Mouse (Mus musculus) adrenal gland, postnatal 14 days (tissue): Measurements from ENCODE around the gene Krt42. TPM values are rescaled to one million over a fixed set of nuclear protein-coding genes. Genes with fewer than 3 reads are reported as not detected.
A peak's percentile ranks its signal among the peaks of the same experiment; 100 is the strongest.
"Not testable (repeated sequence)": the region's sequence is repeated elsewhere in the genome, so short reads cannot be mapped to it uniquely, and the experiment has no call there.

ENCODE experiments used
- DNase-seq: peaks from one replicate; pipeline ENCODE4 v3.0.0; 2021; ENCODE audit warnings: mixed read lengths
- long read RNA-seq, 2 experiments: library from polyadenylated mRNA; stranded (forward); transcript quantifications; one replicate each; pipeline ENCODE4 v2.0.0; 2021
- total RNA-seq: library from RNA; stranded (reverse); gene quantifications from 2 replicates; pipeline ENCODE4 v1.2.3, GENCODE M21; 2021

Krt42 gene
- not detected in 2 replicates for total RNA-seq
- long read RNA-seq, experiment 1: 0 reads
- long read RNA-seq, experiment 2: 0 reads

DNA sequence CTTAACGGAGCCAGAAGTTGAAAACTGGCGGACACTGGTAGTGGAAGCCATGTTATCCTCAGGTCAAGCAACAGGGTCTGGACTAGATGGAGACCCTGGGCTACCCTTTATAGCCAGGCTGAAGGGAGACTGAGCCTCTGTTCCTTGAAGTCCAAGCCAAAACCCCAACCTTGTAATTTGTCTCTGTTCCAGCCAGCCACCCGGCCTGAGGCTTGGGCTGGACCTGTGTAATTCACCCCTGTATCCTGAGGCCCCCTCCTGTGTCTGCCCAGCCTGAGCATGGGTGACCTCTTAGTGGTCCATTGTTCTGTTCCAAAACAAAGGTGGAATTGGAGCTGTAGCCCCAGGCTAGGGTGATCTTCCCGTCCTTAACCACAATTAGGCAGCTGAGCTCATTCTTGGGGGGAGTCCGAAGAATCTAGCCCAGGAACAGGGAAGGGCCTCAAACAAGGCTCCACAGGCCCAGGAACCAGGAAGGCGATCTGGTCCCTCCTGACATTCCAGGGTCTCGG is at the start of gene Krt42:
Gene Krt42, minus strand, starts transcription at position 51 of the 512 bp plus-strand sequence.
- no peak for DNase-seq

DNA sequence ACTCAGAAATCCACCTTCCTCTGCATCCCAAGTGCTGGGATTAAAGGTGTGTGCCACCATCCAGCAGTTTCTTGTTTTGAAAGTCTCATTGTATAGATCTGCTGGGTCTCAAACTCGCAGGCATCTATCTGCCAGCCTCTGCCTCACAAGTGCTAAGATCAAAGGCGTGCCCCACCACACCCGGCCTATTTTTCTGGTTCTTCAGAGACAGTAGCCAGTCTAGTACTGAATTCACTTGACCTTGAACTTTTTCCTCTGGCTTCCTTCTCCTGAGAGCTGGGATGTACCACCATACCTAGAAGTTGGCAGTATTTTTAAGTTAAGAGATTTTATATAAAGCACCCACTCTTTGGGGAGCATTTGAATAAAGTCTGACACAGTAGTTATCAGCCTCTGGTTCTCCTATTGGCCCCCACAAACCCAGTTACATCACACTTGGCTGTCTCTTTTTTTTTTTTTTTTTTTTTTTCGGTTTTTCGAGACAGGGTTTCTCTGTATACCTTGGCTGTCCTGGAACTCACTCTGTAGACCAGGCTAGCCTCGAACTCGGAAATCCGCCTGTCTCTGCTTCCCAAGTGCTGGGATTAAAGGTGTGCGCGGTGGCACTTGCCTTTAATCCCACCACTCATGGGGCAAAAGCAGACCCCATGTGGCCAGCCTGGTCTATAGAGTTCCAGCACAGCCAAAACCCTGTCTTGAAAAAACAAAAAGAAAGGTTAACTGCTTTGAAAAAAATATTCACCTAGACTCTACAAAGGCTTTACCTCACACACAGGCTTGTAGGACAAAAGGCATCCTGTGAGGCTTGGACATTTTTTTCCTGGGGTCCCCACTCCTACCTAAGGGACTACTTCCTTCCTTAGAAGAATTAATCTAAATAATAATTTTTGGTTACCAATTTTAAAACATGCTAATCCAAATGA is 49.1 kb upstream of the Krt42 start:
- DNase-seq: no peak

DNA sequence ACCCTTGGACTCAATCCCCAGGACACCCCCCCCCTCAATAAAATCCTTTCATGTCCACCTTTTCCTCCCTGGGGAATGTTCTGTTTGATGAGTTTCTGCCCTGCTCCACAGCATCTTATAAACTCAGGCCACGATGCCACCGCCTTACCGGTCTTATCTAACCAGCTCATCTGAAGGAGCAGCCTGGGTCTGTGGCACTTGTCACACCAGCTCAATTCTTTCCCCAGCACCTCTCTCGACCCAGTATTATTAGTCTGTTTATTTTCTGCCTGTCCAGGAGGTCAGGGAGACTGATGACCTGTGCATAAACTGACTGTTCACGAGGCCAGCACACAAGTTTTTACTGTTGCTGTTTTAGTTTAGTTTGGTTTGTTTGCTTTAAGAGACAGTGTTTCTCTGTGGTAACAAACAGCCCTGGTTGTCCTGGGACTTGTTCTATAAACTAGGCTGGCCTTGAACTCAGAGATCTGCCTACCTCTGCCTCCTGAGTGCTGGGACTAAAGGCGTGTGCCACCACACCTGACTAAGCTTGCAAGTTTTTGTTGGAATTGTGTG is 48.2 kb upstream of the Krt42 start:
- DNase-seq: no peak

DNA sequence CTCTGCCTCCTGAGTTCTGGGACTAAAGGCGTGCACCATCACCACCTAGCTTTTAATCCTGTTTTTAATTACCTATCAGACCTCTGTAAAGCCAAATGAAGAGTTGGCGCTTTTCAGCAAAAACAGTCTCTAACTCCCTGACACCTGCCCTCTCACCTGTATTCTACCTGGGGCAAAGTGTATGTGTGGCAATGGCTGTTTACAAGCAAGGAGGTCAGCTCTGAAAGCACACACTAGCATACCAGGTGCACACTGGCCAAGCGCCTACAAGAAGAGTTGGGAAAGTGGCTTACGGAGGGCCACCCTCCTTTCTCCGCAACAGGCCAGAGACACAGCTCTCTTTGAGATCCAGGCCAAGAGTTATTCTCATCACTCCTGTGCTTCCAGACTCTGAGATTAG is 45.8 kb upstream of the Krt42 start:
- no peak for DNase-seq

DNA sequence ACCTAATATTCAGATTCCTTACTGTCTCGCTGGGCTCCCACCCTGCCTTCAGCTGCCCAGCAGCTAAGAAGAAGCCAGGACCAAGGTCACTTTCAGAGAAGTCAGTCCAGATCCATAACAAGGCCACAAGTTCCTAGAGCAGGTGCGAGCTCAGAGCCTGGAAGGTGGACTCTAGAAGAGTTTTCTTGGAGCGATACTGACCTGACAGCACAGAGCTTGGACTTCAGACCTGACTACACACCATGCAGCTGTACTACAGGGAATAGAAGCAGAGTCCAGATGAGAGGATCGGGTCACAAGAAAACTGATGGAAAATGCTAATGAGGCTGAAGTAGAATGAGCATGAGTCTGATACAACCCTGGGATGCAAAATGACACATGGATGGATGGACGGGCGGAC is 43.8 kb upstream of the Krt42 start:
- DNase-seq: no peak

DNA sequence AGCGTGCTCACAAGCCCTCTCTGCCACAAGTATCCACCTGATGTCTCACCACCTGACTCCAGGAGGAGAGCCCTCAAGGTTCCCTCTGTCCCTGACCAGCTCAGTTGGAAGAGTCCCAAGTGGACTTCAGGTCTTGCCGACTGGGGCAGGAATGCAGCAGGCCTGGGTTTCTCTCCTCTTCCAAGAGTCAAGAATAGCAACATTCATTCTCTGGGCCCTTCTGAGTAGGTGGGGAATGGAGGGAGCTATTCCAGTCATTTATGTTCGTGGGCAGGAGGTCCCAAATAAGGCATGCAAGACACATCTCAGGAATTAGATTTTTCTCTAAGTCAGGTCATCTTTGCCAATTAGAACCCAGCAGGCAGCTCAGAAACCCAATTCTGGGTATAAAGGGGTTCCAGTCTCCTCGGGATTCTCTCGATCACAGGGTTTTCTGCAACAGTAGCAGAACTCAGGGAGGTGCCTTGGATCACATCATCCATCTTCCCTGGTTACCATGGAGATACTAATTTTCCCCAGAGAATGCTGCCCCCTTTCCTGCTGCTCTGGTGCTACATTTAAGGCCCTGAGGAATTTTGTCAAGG is 42.5 kb upstream of the Krt42 start:
- peak; percentile 38 for DNase-seq

DNA sequence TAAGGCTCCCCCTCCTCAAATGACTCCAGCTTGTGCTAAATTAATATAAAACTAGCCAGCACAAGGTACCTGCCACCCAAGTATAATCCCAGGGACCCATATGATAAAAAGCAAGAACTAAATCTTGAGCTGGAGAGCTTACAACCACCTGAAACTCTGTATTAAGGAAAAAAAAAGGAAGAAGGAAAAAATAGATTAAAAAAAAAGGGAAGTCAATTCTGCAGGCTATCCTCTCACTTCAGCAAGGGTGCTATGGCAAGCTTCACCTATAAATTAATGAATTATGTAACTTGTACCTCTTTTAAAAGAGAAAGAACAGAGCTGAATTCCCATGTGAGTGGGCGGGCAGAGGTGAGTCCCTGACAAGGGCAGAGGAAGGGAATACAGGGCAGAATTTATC is 42.0 kb upstream of the Krt42 start:
- no peak for DNase-seq

DNA sequence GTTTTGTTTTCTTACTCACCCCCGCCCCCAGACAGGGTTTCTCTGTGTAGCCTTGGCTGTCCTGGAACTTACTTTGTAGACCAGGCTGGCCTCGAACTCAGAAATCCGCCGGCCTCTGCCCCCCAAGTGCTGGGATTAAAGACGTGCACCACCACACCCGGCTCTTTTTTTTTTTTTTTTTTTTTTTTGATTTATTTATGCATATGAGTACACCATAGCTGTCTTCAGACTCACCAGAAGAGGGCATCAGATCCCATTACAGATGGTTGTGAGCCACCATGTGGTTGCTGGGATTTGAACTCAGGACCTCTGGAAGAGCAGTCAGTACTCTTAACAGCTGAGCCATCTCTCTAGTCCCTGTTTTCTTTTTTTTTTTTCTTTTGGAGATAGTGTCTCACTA is 39.0 kb upstream of the Krt42 start:
- DNase-seq: not testable (repeated sequence)

DNA sequence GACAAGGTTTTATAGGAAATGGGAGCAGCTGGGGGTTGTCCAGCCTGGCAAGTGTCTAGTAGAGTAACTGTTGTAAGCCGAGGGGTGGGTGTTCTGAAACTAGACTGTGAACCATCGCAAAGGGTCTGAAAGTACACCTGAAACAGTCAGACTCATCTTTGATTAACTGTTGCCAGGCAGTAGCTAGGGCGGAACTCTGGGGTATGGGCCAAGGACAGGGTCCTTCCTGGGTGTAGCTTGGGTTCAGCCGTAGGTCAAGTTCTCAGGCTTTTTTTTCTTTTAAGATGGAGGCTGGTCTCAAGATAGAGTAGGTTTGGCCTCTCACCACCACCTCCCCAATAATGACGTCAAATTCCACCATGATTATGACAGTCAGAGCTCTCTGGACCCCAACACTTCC is 38.2 kb upstream of the Krt42 start:
- no peak for DNase-seq

DNA sequence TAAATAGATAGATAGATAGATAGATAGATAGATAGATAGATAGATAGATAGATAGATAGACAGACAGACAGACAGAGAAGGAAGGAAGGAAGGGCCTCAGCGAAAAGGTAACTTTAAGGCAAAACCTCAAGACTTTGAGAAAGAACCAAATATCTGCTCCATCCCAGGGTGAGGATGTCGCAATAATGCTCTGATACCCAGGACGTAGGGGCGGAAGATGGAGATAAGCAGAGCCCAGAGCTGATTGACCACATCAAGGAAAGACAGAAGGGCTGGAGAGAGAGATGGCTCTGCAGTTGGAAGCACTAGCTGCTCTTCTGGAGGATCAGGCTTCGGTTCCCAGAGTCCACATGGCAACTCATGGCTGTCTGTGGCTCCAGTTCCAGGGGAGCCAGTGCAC is 31.6 kb upstream of the Krt42 start:
- DNase-seq: no peak

DNA sequence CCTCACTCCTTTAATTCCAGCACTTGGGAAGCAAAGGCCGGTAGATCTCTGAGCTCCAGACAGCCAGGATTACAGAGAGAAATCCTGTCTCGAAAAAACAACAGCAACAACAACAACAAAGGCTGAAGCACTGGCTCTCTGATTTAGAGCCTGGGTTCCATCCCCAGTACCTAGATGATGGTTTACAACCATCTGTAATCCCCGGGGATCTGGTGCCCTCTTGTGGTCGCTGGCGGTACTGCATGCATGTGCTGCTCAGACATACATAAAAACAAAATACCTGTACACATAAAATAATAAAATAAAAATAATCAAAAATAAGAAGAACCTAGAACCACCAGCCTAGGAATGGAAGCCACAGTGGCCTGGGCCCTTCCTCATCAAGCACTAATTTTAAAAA is 30.6 kb upstream of the Krt42 start:
- DNase-seq: peak; percentile 73

DNA sequence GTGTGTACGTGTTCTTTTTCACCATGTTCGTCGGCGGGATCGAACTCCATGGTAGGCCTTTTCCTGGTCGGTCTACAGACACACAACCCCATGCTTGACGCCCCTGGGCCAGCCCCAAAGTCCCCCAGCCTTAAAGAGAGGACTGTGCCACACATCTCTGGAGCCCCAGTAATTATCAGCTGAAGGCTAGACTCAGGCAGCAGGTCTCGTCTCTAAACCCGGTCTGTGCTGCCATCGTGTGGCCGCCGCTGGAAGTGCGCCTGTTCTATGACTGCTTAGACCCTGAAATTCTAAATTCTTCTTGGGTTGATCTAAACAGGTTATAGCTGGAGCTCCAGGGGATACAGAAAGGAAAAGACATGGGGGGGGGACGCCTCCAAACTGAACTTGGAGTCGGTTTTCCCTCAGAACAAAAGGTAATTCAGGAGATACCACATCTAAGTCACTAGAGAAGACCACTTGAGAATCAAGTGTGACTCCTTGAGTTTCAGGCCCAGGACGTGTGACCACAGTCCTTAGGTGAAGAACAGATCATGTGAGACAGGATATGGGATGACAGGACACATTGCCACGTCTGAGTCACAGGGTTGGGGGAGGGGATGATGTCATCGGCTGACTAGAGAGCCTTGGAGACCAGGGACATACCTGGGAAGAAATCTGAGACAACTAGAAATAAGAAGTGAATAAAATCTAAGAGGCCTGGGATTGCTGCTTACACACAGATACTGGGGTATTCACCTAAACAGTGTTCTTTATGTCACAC is 28.8 kb upstream of the Krt42 start:
- DNase-seq: peak; percentile 86

DNA sequence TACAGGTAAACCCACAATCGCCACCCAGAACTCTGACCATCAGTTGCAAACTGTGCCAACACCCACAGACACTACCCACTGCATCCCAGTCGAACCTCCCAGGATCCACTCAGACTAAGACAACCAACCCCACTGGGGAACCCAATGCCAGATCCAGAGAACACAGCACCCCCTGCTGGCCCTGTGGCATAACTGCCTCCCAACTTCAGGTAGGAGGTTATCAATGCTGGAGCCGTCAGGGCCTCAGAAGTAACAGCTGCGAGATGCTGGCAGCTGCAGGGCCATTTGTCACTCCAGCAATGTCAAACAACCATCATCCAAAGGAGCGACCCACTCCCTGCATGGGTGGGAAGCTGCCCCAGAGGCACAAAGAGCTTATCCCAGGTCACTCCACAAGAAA is 28.1 kb upstream of the Krt42 start:
- DNase-seq: peak; percentile 48

DNA sequence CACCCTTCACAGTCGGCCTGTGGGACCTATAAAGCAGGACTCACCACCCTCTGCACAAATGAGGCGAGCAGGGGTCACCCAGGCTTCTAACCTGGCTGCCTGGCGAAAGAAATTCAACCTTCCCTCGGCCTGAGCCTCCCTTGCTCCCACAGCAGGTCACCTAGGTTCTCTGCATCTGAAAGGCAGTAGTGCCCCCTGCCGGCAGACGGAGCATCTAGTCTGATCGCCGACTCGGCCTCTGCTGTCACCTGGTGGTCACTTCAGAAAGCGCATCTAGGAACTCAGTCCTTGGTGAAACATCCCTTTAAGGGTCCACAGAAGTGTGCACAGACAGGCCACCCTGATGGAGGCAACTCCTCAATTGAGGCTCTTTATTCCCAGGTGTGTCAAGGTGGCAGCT is 25.6 kb upstream of the Krt42 start:
- peak; percentile 91 for DNase-seq

DNA sequence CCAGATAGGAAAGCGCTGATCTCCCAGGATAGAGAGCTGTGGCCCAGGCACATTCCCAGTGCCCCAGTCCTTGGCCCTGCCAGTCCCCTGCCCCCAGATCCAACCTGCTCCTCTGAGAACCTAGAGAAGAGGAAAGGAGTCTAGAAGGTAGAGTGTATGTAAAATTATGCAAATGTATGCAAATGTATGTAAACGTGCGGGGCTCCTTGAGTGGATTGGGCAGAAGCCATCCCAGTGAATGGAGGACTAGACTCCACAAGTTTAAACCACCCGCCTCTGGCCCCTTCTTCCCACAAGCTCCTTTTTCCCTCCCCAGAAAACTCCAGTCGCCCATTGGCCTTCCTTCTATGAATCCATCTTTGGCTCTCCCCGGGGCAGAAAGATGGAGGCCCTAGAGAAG is 23.2 kb upstream of the Krt42 start:
- DNase-seq: no peak

DNA sequence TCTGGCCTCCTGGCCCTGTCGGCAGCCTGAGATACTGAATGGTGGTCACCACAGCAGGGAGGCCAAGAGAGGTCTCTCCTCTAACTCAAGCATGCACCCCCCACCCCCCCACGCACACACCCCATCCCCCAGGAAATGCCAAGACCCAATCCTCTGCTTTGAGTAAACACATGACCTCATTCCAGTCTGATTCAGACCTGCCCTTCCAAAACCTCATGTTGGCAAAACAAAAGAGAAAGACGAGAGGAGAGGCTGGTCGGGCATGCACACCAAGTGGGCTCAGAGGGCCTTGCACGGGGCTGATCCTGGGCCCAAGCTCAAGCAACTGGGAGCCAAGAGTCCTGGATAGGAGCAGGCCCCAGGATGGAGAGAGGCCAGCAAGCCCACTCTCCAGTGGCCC is 20.6 kb upstream of the Krt42 start:
- DNase-seq: no peak

DNA sequence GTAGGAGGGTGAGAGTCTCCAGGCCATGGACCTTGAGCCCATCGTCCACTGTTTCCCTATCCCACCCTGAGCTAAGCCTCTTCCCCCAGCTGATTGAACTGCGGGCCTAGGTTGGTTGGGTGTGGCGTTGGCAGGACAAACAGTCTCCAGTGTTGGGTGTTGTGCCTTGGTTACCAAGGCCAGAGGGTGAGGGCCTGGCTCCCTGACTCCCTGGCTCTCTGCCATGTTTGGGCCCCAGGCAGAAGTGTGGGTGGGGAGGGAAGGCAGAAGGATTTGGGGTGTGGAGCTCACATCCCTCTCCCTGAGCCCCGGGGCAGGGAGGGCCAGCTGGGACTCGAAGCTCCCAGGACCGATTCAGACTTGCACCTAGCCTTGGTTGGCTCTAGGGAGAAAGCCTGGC is 19.3 kb upstream of the Krt42 start:
- DNase-seq: peak; percentile 73

DNA sequence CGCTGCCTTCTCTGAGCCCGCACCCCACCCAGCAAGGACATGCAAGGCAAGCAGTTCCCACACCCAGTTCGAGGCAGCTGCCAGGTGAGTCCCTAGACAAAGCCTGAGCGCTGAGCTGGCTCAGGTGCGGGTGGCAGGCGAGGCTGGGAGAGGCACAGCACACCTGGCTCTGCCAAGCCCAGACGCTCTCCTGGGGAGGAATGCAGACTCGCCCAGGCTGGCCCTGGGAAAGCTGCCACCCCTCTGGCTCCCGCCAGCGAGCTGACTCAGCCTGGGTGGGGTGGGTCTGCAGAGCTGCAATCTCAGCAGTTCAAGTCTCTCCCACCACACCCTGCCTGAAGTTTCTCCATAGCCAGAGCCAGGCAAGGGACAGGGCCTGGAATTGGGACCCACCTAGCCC is 17.4 kb upstream of the Krt42 start:
- peak; percentile 60 for DNase-seq

DNA sequence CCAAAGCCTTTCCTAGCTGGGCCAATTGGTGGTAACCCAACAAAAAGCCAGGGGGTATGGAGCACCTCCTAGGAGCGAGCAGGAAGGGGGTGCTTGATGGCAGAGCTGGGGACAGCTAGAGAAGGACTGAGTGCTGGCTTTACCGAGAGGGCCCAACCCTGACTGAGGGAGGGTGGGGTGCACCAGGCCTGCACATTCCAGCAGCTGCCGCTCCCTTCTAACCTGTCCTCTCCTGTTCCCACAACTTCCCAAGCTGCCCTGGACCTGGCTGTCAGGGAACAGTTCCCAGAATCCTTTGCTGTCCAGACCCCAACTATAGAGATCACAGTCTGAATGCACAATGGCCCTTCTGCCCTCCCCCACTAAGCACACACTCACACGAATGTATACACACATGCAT is 15.3 kb upstream of the Krt42 start:
- DNase-seq: no peak

DNA sequence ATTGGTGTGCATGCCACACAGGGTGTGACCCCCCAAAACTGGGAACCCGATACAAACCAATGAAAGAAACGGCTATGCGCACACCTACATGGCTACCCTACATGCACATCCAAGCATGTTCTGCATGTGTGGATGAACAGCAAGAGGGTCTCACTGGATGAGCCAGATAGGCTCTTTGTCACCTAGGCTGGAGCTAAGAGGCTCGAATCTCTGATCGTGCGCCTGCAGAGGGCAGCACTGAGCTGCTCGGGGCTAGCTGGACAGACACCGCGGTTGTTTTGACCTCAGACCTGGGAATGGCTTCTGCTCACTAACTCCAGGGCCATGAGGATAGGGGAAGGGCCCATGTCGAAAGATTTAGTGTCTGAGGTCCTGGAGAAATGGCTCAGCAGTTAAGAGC is 12.9 kb upstream of the Krt42 start:
- DNase-seq: peak; percentile 90

DNA sequence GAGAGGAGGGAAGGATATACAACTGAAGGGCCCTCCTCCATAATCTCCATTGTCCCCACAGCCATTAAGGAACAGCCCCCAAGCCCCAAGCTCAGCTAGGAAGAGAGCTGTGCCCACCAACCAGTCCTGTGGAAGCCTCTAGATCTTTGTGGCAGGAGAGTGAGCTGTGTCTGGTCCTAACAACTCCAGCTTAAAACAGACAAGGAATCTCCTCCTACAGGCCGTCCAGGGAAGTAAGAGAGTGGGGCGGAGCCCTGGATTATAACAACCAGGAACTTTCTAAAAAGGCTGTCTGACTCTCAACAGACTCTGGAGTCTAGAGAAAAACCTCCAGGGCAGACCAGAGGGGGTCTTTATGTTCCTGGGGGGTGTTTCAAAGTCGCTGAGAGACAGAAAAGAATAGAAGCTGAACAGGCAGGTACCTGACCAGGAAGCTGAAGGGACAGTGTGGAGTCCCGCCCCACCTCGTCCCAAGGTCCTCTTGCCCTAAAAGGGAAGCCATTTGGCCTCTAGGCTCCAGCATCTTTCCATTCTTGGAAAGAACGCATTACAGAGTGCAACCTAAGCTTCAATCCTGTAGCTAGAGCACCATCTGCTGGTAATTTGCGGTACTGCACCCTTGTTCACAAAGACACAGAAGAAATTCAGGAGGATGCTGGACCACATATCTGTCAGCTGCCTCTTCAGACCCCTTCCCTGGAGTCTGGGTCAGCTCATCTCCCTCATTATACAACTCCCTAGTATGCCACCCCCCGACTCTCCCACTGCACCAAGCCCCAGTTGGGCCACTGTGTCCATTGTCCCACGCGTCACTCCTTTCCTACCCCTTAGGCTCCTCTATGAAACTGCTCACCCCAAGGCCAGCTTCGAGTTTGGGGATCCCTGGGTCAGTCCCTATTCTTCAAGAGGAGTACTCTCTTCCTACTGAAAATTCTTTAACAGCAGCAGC is 12.2 kb upstream of the Krt42 start:
- peak; percentile 85 for DNase-seq
